Mouse (Mus musculus): ENCODE data around the gene Rpp38. TPM values are rescaled to one million over a fixed set of nuclear protein-coding genes. Genes with fewer than 3 reads are reported as not detected.

The Rpp38 gene
- polyA plus RNA-seq, 1 experiment = 17.1 TPM

DNA sequence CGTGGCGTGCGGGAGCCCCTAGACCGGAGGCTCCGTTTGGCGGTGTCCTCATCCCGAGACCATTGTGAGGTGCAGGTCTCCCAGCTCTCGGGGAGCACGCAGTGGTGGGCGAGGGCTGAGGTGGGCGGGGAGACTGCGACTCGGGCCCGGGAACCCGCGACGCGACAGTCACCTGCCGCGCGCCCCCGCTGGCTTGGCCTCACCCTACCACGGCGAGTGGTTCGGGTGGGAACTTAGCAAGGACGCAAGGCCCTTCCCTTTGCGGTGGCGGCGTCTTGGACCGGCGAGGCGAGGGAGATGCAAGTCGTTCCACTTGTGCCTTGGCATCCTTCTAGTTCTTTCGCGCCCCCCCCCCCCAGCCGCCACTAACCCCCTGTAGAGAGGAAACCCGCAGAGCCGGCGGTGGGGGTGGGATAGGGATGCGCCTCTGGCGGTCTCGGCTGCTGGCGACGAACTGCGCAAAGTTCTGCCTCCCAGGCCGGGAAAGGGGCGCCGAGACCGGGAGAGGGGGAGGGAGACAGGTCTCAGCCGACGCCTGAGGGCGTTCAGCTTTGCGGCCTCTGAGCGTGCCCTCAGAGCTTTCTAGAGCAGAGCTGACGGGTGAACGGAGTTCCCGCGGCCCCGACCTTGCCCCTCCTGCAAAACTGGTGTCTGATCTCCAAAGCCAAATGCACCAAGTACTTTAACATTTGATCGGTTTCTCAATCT, 47.8 kb downstream of the Rpp38 start:
- TF ChIP-seq CTCF (IDR thresholded peaks at IDR 0.05; ENCODE audit: low read depth, low read length) = no peak
- no peak for TF ChIP-seq POLR2A (IDR thresholded peaks at IDR 0.05; ENCODE audit: insufficient read depth, low read length)
- no peak for TF ChIP-seq EP300 (IDR thresholded peaks at IDR 0.05; ENCODE audit: insufficient read depth, low read depth, low read length)
- Histone ChIP-seq H3K36me3 (ENCODE audit: control insufficient read depth, insufficient read depth, low read length, poor library complexity, severe bottlenecking) (no peaks in the 10 kb centered on the region), H3K27ac (ENCODE audit: insufficient read depth, low read length) (no peak overlapping the region; the same call in 1 of the 2 replicates), H3K4me1 (ENCODE audit: control insufficient read depth, insufficient read depth, low read length) (no peaks in the 10 kb centered on the region), H3K9ac (ENCODE audit: low read depth, poor library complexity, severe bottlenecking) (peak overlapping the region; percentile 86), H3K27me3 (ENCODE audit: control insufficient read depth, insufficient read depth, low read length, poor library complexity, severe bottlenecking) (no peaks in the 10 kb centered on the region), H3K9me3 (replicated peaks; ENCODE audit: control insufficient read depth, insufficient read depth, low read length, poor library complexity, severe bottlenecking) (no peaks in the 10 kb centered on the region), H3K4me3 (ENCODE audit: low read depth, low read length) (peak overlapping the region; percentile 94)

DNA sequence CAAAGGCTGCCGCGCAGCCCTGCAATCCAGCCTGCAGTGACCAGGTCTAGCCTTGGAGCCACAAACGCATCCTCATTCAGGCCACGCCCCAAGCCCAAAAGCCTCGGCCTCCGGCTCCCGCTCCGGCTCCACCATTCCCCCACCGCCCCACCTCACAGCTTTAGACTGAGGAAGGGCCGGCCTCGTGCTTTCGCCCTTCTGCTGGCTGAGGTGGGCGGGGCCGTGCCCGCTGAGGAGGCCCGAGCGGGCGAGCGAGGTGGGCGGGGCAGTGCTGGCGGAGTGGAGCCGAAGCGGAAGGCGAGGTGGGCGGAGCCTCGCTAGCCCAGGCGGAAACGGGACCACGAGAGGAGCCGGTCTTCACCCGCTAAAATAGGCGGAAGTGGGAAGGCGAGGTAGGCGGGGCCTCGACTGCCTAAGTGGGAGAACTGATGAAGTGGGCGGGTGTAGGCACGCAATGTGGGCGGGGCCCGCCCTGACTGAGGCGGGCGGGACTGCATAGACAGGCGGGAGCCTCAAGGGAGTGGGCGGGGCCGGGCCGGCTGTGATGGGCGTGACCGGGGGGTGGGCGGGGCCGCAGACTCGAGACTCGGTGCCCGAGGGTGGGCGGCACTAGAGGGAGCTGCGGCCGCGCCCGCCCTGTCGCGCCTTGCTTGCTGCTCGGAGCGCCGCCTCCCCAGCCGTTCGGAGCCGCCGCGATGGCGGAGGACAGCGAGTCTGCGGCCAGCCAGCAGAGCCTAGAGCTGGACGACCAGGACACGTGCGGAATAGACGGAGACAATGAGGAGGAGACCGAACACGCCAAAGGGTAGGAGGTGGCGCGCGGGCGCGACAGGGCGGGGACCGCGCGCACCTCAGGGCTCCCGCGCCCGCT, 48.6 kb downstream of the Rpp38 start, which contains the start of gene Nmt2:
Gene Nmt2, plus strand, starts transcription at position 611 of the 871 bp plus-strand sequence.
- Histone ChIP-seq H3K36me3 (ENCODE audit: control insufficient read depth, insufficient read depth, low read length, poor library complexity, severe bottlenecking) (no peaks in the 10 kb centered on the region), H3K27me3 (ENCODE audit: control insufficient read depth, insufficient read depth, low read length, poor library complexity, severe bottlenecking) (no peaks in the 10 kb centered on the region), H3K27ac (ENCODE audit: insufficient read depth, low read length) (peak within 1 kb of the TSS; percentile 66)

DNA sequence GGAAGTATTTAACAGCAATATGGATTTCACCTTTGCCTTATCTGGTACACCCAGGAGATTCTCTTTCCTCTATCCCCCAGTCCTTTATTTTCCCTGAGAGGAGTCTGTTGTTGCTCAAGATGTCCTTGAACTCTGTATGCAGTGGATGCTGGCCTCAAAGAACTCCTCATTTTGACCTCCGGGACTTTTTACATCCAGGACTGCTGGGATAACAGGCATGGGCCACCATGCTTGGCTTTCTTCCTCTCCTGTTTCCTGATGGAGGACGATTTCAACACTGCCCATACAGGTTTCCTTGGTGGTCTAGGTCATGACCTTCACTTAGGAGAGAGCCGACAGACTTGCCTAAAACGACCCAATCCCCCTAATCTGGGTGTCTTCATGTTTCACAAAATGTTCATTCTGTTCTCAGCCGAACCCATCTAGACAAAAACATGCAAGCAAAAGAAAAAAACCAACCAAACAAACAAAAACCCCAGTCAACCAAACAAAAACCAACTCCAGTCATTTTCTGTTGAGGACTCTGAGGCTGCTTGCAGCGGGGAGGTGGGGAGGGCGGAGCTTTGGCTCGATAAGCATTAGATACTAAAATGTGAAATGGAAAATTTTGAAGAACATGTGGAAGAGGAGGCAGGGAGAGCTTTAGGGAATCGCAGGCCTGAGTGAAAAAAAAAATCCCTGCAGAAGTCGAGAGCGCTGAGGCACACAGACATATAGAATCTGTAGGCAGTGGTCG, 49.4 kb downstream of the Rpp38 start:
- Histone ChIP-seq H3K4me3 (ENCODE audit: low read depth, low read length) (peak overlapping the region; percentile 50), H3K9me3 (replicated peaks; ENCODE audit: control insufficient read depth, insufficient read depth, low read length, poor library complexity, severe bottlenecking) (no peaks in the 10 kb centered on the region), H3K9ac (ENCODE audit: low read depth, poor library complexity, severe bottlenecking) (peak overlapping the region; percentile 10), H3K36me3 (ENCODE audit: control insufficient read depth, insufficient read depth, low read length, poor library complexity, severe bottlenecking) (no peaks in the 10 kb centered on the region), H3K4me1 (ENCODE audit: control insufficient read depth, insufficient read depth, low read length) (no peaks in the 10 kb centered on the region), H3K27me3 (ENCODE audit: control insufficient read depth, insufficient read depth, low read length, poor library complexity, severe bottlenecking) (no peaks in the 10 kb centered on the region), H3K27ac (ENCODE audit: insufficient read depth, low read length) (peak overlapping the region; percentile 66)
- TF ChIP-seq POLR2A (IDR thresholded peaks at IDR 0.05; ENCODE audit: insufficient read depth, low read length) (no peak), CTCF (IDR thresholded peaks at IDR 0.05; ENCODE audit: low read depth, low read length) (no peak), EP300 (IDR thresholded peaks at IDR 0.05; ENCODE audit: insufficient read depth, low read depth, low read length) (no peak)

More for the DNA sequence above, 48.6 kb downstream of the Rpp38 start, which contains the start of gene Nmt2:
- no peaks in the 10 kb centered on the region for H3K9me3 ChIP-seq (replicated peaks; ENCODE audit: control insufficient read depth, insufficient read depth, low read length, poor library complexity, severe bottlenecking)
- TF ChIP-seq EP300 (IDR thresholded peaks at IDR 0.05; ENCODE audit: insufficient read depth, low read depth, low read length) (no peak), POLR2A (IDR thresholded peaks at IDR 0.05; ENCODE audit: insufficient read depth, low read length) (peak; percentile 44), CTCF (IDR thresholded peaks at IDR 0.05; ENCODE audit: low read depth, low read length) (no peak)
- H3K4me3 ChIP-seq (ENCODE audit: low read depth, low read length) = peak within 1 kb of the TSS; percentile 94
- H3K4me1 ChIP-seq (ENCODE audit: control insufficient read depth, insufficient read depth, low read length) = no peaks in the 10 kb centered on the region
- peak within 1 kb of the TSS; percentile 86 for H3K9ac ChIP-seq (ENCODE audit: low read depth, poor library complexity, severe bottlenecking)

DNA sequence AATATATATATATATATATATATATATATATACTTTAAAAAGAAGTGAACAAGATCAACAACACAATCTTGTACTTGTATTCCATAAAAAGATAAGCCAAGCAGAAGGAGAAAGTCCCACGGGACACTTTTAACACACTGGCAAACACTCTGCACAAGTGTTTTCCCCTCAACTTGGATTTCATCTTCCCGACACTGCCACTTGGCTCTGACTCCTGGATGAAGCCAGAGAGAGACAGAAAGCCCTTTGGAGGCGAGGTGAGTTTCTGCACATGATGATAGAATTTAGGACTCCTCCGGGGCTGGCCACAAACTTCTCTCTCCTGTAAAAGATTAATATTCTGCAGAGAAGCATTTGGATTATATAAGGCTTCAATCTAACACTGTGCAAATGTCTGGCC, 51.1 kb downstream of the Rpp38 start:
- TF ChIP-seq EP300 (IDR thresholded peaks at IDR 0.05; ENCODE audit: insufficient read depth, low read depth, low read length) (no peak), CTCF (IDR thresholded peaks at IDR 0.05; ENCODE audit: low read depth, low read length) (no peak), POLR2A (IDR thresholded peaks at IDR 0.05; ENCODE audit: insufficient read depth, low read length) (no peak)
- Histone ChIP-seq H3K9me3 (replicated peaks; ENCODE audit: control insufficient read depth, insufficient read depth, low read length, poor library complexity, severe bottlenecking) (no peaks in the 10 kb centered on the region), H3K36me3 (ENCODE audit: control insufficient read depth, insufficient read depth, low read length, poor library complexity, severe bottlenecking) (no peaks in the 10 kb centered on the region), H3K4me3 (ENCODE audit: low read depth, low read length) (no peak overlapping the region), H3K4me1 (ENCODE audit: control insufficient read depth, insufficient read depth, low read length) (no peaks in the 10 kb centered on the region), H3K27me3 (ENCODE audit: control insufficient read depth, insufficient read depth, low read length, poor library complexity, severe bottlenecking) (no peaks in the 10 kb centered on the region), H3K9ac (ENCODE audit: low read depth, poor library complexity, severe bottlenecking) (no peak overlapping the region), H3K27ac (ENCODE audit: insufficient read depth, low read length) (no peak overlapping the region)

Other genes with a start within 250 kb of the Rpp38 start
- gene Fam171a1, start 218.4 kb downstream of the Rpp38 start, polyA plus RNA-seq (2011; ENCODE audit: insufficient read depth, insufficient read length, low read depth, missing spikeins) = 7.7 and 7.9 TPM in 2 replicates
- gene Nmt2, start 48.4 kb downstream of the Rpp38 start, polyA plus RNA-seq (2011; ENCODE audit: insufficient read depth, insufficient read length, low read depth, missing spikeins) = 119 TPM in 2 replicates
- 5.9 and 8.7 TPM in 2 replicates for gene Acbd7, start 3.5 kb upstream of the Rpp38 start, polyA plus RNA-seq (2011; ENCODE audit: insufficient read depth, insufficient read length, low read depth, missing spikeins)
- not detected in 2 replicates for gene Olah, start 64.6 kb upstream of the Rpp38 start, polyA plus RNA-seq (2011; ENCODE audit: insufficient read depth, insufficient read length, low read depth, missing spikeins)
- gene Meig1, start 90.0 kb upstream of the Rpp38 start, polyA plus RNA-seq (2011; ENCODE audit: insufficient read depth, insufficient read length, low read depth, missing spikeins) = not detected in 2 replicates
- 14.7 and 15.2 TPM in 2 replicates for gene Dclre1c, start 91.5 kb upstream of the Rpp38 start, polyA plus RNA-seq (2011; ENCODE audit: insufficient read depth, insufficient read length, low read depth, missing spikeins)
- gene Suv39h2, start 142.4 kb upstream of the Rpp38 start, polyA plus RNA-seq (2011; ENCODE audit: insufficient read depth, insufficient read length, low read depth, missing spikeins) = 33.9 and 34.2 TPM in 2 replicates
- 4.4 and 4.7 TPM in 2 replicates for gene Gm45902, start 180.1 kb upstream of the Rpp38 start, polyA plus RNA-seq (2011; ENCODE audit: insufficient read depth, insufficient read length, low read depth, missing spikeins)
- 111 and 128 TPM in 2 replicates for gene Hspa14, start 180.2 kb upstream of the Rpp38 start, polyA plus RNA-seq (2011; ENCODE audit: insufficient read depth, insufficient read length, low read depth, missing spikeins)
- 0.79 and 1.4 TPM in 2 replicates for gene Cdnf, start 180.4 kb upstream of the Rpp38 start, polyA plus RNA-seq (2011; ENCODE audit: insufficient read depth, insufficient read length, low read depth, missing spikeins)
- gene Fam107b, start 237.8 kb upstream of the Rpp38 start, polyA plus RNA-seq (2011; ENCODE audit: insufficient read depth, insufficient read length, low read depth, missing spikeins) = 46.0 and 54.4 TPM in 2 replicates

Data from ES-Bruce4 (cell line).